Mouse (Mus musculus) T-helper 2 cell (primary cell): ENCODE measurements at regions not wholly inside any gene's neighbourhood (a gene's known extent, or its start where the extent isn't known, plus 50 kb on each side); places are given as distances from the start of the nearest gene placed in this dataset.

Experiments
- in situ Hi-C: fragments of 300-600 bp; cut with MboI, MseI; formaldehyde crosslinking; loops from one replicate; pipeline ENCODE4 v1.15.1; 2025; ENCODE audit warnings: high pct_unique_total_duplicates

DNA sequence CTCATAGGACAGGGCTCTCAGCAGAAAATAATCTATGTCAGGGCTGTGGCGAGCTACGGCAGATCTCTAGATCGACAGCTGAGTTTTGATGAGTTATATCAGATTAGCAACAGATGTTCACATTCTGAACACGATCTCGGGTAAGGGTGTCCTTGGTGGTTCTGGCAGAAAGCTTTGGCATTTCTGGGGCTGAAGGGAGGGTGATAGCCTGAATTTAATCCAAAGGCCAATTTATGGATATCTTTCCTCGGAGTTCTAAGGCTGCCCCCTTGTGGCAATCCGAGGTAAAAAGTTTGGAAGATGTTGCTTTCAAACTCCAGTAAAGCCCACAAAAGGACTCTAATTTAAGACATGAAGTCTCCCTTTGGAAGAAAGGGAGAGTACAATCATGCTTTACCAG is 101.3 kb upstream of the Luzp2 start:
- in situ Hi-C loops: no loop called here

DNA sequence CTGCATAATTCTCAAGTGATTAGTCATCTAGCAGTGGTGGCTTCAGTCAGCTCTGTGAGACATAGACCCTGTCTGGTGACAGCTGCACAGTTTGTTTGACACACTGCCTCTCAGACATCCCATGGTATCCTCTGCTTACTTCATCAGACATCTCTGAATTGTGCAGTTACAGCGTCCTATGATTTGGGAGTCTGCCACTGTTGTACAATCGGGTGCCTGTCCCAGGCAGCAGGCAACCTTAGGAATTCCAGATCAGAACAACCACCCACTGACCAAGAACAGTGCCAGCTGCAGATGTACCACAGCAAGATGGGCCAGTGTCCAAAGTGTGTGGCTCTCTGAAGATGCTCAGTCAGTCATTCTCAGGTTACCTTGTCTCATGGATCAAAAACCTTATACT is 100.4 kb upstream of the Luzp2 start:
- in situ Hi-C loops: no loop called here

DNA sequence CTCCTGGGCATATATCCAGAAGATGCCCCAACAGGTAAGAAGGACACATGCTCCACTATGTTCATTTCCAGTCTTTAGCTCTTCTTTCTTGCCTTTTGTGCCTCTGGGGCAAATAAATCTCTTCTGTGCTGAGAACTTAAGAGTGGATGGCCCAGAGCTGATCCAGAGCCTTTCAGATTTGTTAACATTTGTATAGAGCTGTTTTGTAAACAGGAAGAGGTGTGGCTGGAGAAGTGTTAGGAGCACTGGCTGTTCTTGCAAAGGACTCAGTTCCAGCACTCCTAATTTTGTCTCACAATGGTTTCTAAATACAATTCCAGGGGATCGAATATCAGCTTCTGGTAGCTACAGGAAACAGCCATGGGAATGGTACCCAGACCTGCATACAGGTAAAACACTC is 68.0 kb upstream of the Luzp2 start:
- in situ Hi-C loops: no loop called here

DNA sequence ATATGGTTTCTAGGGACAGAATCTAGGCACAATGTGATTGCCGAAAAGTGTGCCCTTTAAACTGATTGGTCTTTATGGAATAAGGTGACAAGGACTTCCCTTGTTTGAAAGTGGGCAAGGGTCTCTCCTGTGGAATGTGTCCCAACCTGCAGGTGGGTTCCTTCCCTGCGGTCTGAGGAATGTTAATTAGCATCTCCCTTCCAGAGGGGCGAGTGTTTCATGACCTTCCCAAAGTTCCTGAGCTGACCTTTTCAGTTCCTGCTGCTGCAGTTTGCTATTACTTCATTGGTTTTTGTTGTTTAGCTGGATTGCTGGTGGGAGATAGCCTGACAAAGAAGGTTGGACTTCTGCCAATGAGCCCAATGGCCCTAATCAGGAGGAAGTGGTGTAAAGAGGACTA is 66.6 kb upstream of the Luzp2 start:
- in situ Hi-C loops: no loop called here

GRCm38 (mm10) chr7:54781939-54782520 is 53.3 kb upstream of the Luzp2 start:
- in situ Hi-C loops: loop anchor here (10.0 kb wide), 1 partner anchor 1483 kb away; no protein-coding TSS in a partner anchor

GRCm38 (mm10) chr7:54782604-54783003 is 52.7 kb upstream of the Luzp2 start:
- in situ Hi-C loops: loop anchor here (10.0 kb wide), 1 partner anchor 1482 kb away; no protein-coding TSS in a partner anchor

GRCm38 (mm10) chr7:54783550-54784529 is 51.5 kb upstream of the Luzp2 start:
- in situ Hi-C loops: loop anchor here (10.0 kb wide), 1 partner anchor 1481 kb away; no protein-coding TSS in a partner anchor
